Mouse (Mus musculus) frontal cortex, adult 2 months (tissue): Measurements from ENCODE around the gene Smim22. TPM values are rescaled to one million over a fixed set of nuclear protein-coding genes. Genes with fewer than 3 reads are reported as not detected.

Experiments
- DNase-seq, 2 experiments: peaks; one replicate each; pipeline ENCODE4 v3.0.0; 2022; ENCODE audit warnings: low spot score in 1 of 2; ENCODE audit errors: extremely low spot score in 1 of 2
- polyA plus RNA-seq: library from polyadenylated mRNA; depleted of rRNA; stranded (reverse); fragments of >200 nt; gene quantifications from 2 replicates; pipeline ENCODE4 v1.2.3, GENCODE M21; 2012; rRNA removed

Gene Smim22
- 0.92 and 0.94 TPM in 2 replicates for polyA plus RNA-seq

DNA sequence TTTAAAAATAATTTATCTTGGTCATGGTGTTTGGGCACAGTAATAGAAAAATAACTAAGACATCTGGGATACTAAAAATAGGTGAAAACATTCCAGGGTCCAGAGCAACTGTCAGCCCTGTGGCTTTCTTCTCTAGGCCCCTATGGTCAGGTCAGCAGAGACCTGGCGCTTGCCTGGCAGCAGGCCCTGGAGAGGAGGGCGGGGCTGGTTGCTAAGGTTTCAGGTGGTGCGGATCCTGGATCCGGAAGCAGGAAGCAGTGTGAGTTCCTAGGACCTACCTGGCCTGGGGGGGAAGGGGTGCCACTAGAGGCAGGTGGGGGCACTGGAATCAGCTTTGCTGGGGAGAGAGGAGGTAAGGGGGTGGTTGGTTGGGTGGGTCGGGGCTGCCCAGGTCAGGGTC is at the start of gene Smim22:
Gene Smim22 (plus strand): TSS at position 222 of the 400 bp plus-strand sequence.
- DNase-seq: no peak

DNA sequence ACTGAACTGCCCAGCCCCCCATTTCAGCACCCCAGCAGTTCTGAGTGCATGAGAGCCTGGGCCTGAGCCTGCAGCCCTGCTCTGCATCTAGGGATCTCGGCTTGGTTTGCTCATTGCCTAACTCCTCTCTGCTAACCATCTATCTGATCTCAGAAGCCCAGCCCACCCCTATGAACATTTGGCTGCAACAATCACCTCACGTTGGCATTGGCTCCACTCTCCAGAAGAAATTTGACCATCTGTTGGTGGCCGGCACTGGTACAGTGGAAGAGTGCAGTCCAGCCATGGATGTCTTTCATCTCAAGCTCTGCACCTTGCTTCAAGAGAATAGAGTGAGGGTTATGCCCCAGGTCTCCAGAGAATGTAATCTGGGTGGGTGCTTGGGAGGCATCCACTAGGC is 49.6 kb upstream of the Smim22 start:
- no peak for DNase-seq

DNA sequence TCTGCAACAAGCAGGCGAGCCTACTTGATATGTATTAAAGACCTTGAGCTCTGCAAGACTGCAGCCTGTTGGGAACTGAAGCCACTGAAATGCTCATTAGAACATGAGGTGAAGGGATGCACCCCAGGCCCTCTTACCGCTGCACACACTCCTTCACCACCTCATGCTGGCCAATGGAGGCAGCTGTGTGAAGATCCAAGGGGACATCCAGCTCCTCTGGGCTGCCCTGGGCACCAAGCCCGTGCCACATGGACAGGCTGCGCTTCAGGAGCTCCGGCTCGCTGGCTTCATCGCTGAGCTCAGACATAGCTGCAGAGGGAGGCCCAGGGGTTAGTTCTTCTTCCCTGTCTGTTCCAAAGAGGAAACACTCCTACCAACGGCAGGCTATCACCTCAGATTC is 46.8 kb upstream of the Smim22 start:
- no peak for DNase-seq

DNA sequence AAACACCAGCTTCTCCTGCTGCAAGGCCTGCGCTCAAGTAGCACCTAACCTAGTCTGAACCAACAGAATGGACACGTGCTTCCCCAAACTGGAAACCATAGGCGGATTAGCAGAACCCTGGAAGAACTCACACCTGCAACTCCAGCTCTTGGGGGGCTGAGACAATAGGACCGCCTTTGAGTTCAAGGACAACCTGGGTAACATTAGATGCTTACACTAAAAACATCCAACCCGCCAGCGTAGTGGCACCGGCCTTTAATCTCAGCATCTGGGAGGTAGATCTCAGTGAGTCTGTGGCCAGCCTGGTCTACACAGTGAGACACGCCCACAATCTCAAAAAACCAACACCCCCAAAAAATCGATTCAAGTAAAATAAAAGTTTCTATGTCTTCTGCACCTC is 43.7 kb upstream of the Smim22 start:
- no peak for DNase-seq

DNA sequence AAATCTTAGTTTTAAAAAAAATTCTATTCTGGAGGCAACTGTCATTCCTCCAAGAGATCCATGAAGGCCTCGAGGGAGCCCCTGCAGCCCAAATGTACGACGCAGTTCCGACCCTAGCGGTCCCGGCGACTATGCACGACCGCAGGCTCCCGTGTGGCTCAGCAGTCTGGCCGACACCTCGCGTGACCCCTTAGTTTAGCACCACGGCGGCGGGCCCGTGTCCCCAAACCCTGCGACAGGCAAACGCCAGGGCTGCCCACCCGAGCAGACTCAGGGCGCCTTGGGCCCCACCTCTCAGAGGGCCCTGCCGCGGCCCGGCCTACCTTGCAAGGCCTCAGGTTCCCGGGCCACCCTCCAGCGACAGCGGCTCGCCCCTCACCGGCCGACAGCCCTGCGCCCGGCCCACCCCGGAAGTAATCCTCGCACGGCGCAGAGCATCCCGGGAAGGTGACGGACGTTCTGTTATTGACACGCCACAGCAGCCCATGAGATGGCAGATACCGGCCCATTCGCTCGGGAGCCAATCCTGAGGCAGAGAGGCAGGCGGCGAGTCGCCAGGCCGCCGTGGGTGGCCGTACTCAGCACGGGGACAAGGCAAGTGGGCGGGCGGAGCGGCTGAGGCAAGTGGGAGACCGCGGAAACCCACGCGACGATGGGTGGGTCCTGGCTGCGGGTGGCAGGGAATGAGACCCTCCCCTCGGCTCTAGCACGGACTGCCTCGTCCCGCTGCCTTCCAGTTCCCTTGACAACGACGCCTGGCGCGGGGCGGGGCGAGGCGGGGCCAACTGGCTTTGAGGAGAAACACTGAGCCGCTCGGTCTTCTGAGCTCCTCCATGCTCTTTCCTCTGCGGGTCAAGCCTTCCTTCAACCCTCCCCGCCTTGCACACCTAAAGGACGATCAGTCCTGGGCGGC is 43.0 kb upstream of the Smim22 start, which contains the start of gene Anks3:
Gene Anks3 (minus strand): TSS at position 409 of the 913 bp plus-strand sequence.
- peak; percentile 99 for DNase-seq

DNA sequence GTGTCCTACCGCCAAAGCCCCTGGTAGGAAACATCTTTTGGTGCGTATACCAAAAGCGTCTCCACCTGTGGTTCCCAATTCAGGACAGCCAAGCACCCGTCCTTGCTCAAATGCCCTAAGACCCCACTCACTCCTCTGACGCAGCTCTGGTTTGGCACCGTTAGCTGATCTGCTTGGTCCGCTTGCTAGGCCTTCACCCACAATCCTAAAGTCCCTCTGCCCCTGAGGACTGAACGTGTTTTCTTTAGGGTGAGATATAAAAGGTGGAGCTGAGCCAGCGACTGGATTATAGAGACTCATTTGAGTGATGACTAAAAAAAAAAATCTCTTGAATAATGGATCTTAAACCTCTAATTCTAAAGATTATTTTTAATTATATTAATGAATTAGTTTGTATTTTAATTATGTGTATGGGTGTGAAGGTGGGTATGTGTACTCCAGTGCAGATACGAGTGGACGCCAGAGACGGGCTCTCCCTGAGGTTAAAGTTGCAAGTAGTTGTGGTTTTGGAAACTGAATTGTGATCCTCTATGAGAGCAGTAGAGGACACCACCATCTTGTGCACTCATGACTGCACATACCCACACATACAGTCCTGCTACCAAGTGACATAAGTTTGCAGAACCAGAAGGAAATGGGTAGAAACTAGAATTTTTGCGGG is 42.2 kb upstream of the Smim22 start:
- DNase-seq: no peak

DNA sequence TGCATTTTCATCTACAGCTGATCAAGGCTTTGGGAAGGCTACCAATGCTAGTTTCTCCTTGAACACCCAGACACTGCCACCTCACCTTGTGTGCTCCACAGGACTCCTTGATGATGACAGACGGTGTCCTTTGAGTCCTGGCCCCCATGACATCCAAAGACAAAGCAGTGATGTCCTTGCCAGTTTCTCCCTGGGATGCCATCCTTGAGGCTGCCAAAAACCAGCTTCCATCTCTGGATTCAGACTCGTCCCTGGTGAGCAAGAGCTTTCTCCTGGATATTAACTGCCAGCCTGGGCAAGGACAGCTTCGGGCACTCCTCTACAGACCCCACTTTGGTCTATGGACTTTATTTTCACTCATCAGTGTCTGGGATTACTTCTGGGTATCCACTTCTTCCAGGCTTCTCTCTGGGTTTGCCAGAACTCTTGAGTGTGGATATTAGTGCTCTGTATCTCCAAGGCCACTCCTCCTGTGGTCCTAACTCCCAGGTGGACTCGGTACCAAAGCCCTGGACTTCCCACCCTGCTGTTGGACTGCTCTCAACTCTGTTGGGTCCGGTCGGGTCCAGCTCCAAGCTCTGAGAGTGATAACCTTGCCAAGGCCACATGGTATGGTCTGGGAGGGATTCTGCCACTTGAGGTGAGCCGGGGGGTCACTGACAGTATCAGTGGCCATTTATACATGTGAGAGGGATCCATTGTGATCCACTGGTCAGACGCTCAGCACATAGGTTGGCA is 41.5 kb upstream of the Smim22 start:
- DNase-seq: no peak

DNA sequence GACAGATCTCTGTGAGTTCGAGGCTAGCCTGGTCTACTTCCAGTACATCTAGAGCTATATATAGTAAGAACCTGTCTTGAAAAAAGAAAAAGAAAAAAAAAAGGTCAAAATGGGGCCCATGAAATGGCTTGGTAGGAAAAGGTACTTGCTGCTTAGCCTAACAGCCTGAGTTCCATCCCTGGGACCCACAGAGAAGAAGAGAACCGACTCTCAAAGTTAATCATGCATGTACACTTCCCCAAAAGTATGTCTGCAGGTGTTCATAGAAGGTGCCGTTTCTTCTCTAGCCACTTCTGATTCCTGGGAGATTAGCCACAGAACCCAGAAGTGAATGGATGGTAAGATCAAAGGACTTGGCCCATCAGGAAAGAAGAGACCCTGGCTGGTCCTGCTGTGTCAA is 38.7 kb upstream of the Smim22 start:
- no peak for DNase-seq

DNA sequence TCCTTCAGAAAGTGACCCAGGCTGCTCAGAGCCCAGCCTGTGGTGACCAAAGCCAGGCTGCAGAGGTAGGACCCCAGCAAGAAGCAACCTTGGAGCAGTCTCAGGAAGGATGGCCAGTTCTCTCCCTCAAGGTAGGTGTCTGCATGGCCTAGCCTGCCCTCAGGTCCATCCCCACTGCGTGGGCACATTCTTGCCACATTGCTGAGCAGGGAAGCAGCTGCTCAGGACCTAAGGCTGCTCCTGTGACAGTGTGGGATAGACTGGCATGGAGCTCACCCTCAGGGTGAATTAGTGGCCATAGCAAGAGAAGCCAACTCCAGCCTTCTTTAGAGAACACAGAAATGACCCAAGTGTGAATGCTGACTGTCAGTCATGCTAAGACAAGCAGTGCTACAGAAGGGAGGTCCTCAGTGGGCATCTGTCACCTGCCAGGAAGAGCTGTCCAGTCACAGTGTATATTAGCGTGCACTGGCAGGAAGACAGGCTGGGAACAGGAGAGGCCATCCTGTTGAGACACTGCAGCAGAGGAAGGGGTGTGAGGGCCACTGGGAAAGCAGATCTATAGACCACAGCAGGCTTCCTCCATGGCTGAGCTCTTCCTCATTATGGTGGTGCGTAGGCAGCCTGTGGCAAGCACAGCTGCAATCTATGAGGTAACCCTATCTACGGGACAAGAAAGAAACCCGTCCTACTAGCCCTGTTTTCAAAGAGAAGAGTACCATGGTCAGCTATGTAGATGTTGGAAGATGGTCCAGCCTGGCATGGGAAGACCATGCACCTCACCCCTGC is 37.8 kb upstream of the Smim22 start:
- no peak for DNase-seq

DNA sequence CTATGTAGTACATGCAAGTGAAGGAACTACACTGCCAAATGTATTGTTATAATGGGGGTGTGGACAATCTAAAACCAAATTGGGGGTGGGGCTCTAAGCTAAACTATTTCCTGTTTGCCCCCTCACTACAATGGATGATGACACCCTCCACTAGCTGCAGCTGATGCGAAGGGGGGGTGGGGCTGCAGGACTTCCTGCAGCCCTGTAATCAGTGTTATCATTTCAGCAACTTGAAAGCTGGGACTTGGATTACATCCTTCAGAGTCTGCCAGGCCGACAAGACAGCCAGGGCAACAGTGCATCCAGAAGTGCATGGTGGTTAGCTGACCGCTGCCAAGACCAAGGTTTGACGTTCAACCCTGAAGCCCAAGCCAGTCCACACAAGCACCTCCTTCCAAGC is 35.5 kb upstream of the Smim22 start:
- DNase-seq: no peak

DNA sequence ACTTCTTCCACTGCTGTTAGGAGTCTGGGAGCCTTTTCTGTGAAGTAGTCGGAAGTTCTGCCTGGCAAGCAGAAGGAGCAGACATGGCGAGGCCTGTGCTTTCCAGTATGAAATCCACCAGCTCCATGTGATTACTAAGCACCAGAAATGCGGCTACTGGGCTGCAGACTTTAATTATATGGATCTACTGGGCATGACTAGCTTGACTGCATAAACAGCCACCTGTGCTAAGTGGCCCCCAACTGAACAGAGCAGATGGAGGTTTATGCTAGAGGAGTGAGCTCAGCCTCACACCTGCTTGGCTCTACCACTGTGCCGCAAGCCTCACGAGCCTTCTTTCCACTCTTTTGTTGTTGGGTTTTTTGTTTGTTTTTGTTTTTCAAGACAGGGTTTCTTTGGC is 32.6 kb upstream of the Smim22 start:
- no peak for DNase-seq

DNA sequence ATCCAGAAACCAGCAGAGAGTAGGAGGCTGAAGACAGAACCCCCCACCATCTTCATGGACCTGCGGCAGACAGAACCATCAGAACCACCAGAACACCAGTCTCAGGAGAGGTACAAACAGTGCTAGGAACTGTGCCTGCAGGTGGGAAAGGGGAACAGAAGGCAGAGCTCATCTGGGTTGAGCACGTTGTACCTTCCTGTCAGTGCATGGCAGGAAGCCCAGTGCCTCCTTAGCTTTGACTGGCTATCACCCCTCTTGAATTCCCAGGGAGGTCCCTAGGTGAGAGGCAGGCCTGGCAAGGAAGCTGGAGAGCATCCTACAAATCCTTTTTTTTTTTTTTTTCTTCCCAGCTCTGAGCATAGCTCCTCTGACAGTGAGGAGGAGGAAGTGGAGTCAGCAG is 30.9 kb upstream of the Smim22 start:
- peak in 1 of 2 experiments; percentile 41 for DNase-seq

DNA sequence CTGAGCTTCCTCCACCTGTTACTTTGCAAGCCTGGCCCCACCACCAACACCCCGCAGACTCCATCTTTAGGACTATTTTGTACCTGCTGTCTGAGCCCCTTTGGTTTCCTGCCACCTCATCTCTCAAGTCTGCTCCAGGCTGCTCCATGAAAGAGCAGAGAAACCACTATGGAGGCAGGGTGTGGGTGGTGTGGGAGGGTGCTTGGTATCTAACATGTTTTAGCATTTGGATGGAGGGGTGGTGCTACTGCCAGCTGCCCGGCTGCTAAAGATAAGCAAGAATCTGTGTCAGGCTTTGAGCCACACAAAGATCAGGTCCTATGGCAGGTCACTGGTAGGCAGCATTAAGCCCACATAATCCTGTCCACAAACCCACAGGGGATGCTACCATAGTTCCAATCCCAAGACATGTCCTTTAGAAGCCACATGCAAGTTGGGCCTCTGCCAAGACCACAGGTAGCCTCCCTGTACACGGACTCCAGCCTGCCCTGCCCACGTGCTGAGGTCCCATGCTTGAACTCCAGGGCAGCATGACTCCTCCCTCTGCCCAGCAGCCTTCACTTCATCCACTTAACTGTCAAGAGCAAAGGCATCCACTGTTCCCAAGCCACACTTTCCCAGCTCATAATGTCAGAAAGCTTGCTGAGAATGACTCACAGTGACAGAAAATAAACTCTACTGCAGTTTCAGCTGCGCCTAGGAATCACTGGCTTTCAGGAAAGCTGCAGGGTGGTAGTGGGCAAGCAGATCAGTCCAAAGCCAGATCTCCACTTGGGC is 28.6 kb upstream of the Smim22 start:
- peak in 1 of 2 experiments; percentile 72 for DNase-seq

DNA sequence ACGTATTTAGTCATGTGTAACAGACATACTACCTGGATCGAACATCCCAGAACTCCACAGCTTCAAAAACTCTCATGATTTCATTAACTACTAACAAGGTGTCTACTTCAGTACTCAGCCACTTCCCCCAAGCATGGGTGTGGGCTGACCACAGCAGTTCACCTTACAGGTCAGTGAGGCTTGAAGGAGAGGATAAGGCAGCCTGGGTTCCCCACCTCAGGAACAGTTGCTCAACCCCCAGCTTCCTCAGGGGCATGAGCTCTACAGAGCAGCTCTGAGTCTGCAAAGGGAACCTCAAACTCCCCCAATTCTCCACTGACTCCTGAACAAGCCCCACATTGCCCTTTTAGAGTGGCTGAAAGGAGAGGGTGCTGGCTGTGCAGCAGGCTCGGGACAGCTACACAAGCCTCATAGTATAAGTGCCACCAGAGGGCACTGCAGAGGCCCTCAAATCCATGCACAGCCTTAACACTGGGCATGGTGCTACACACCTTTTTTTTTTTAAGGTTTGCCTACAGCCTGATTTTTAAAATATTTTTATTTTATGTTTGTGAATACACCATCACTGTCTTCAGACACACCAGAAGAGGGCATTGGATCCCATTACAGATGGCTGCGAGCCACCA is 27.2 kb upstream of the Smim22 start:
- DNase-seq: no peak

DNA sequence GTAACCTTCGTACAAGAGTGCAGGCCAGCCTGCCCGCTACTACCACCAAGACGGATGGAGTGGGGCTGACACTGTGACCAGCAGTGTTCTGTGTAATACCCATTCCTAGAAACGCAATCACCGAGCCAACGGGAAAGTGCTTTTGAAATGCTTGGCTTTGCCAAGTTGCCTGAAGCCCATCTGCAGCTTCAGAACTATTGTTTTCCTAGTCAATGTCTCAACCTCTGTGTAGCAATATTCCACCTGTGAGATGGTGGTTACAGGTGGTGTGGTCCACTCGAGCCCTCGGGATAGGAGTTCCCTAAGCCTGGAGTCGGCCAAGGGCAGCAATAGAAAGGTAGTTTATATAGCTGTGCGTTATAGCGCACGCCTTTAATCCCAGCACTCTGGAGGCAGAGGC is 22.4 kb upstream of the Smim22 start:
- no peak for DNase-seq

DNA sequence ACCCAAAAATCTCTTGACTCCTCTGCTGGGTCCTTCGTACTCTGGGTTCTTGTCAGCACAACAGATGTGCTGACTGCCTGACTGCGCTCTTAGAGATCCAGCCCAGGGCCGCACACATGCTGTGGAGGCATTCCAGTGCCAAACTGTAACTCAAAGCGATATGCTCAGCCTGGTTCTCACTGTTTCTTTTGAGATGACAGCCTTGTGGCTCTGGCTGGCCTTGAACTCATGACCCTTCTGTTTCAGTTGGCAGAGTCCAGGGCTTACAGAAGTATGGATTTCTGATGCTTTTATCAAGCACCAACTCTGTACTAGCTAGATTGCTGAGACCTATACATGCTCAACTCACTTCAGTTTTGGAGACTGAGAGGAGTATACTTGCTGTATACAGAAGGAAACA is 13.8 kb upstream of the Smim22 start:
- DNase-seq: no peak

DNA sequence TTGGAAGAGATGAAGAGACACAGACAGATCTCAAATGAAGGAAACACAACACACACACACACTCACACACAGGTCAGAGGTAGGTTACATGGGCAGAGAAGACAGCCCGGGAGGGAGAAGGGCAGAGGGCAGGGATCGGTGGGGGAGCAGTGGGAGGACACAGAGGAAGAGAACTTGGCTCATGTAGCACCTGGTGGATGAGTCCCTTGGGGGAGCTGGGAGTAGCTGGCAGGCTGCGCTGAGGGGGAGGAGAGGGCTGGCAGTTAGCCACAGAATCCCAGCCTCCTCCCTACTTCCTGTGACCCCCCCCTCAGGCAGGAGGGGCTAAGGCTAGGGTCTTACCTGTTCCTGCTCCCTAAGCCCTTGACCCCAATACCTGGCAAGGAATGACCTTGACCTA is 9.5 kb upstream of the Smim22 start, which contains the start of gene Sept12:
Gene Sept12 (minus strand): TSS at position 300 of the 400 bp plus-strand sequence.
- DNase-seq: no peak

DNA sequence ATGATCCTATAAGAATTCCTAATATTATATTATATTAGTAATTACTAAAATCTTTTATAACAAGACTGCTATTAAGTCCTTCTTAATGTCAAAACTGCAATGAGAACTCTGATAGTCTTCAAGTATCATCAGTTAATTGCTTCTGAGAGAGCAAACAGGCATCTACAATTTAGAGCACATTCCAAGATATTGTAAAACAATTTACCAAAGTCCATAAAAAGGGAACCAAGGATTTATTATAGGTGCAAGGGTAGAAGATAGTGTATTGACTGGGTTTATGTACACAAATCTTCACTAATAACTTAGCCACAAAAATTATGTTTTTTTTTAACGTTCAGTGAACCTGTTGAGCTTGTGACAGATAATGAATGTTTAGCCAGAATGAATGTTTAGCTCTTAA is 8.1 kb upstream of the Smim22 start:
- no peak for DNase-seq

DNA sequence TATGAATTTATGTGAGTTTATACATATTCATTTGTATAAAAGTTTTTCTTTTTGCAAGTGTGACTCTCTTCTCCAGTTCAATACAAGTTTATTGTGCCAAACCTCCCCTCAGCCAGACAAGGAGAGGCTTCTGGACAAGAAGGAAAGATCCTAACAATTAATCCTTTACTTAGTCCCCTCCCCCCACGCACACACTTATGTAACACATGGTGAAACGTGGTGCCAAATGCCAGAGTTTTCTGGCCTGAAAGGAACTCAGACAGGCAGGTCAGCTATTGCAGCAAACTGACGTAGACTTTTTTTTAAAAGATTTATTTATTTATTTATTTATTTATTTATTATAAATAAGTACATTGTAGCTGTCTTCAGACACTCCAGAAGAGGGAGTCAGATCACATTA is 6.5 kb upstream of the Smim22 start:
- DNase-seq: no peak
